Mouse (Mus musculus) cortical plate, adult 2 months (tissue): ENCODE results near the gene Tmcc2.

Experiments used
- CTCF ChIP-seq: fragments of 200-500 bp; IDR thresholded peaks from 2 replicates; pipeline ENCODE4 v1.5.1; 2011; ENCODE audit warnings: mild to moderate bottlenecking, control low read depth, low read length; ENCODE audit not compliant: insufficient read depth; ENCODE audit errors: extremely low read depth
- POLR2A ChIP-seq: fragments of 200-500 bp; IDR thresholded peaks from 2 replicates; pipeline ENCODE4 v1.6.1; 2011; ENCODE audit warnings: mild to moderate bottlenecking, low read length, control low read depth; ENCODE audit not compliant: insufficient read depth; ENCODE audit errors: extremely low read depth

GRCm38 (mm10) chr1:132343191-132343590, 47.9 kb downstream of the Tmcc2 start:
- no peak for TF ChIP-seq POLR2A
- no peak for TF ChIP-seq CTCF
